Mouse (Mus musculus): ENCODE measurements around the gene Msh6. TPM values are rescaled to one million over a fixed set of nuclear protein-coding genes. Genes with fewer than 3 reads are reported as not detected.
A peak's percentile ranks its signal among the peaks of the same experiment; 100 is the strongest.

The Msh6 gene
- total and polyA plus RNA-seq, 3 experiments: 126 to 167 (median 144) TPM

DNA sequence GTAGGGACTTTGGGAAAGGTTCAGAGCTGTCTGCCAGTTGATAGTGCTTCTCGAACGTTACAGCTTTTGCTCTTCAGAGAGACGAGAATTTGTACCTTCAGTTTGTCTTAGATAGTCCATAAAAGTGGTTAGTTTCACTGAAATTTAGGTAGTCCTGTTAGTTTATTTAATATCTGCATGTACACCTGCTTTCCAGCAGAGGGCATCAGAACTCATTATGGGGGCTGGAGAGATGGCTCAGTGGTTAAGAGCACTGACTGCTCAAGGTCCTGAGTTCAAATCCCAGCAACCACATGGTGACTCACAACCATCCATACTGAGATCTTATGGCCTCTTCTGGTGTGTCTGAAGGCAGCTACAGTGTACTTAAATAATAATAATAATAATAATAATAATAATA is 7.2 kb downstream of the Msh6 start:
- Histone ChIP-seq H3K79me2 (ENCODE audit: control insufficient read depth, insufficient read depth, low read length, poor library complexity) (peaks cover 42% of the 10 kb centered on the region), H3K9me3 (replicated peaks; ENCODE audit: insufficient read depth, low read length) (no peaks in the 10 kb centered on the region), H3K36me3 (ENCODE audit: control insufficient read depth in 1 of 2, insufficient read depth in 2 of 2, low read length in 2 of 2) (peaks cover 54 to 55% of the 10 kb centered on the region in 2 experiments), H3K27me3 (ENCODE audit: control insufficient read depth in 1 of 2, insufficient read depth in 2 of 2, low read length in 2 of 2) (no peaks in the 10 kb centered on the region), H3K4me3 (ENCODE audit: control insufficient read depth in 1 of 2, insufficient read depth in 1 of 2, low read depth in 2 of 2, low read length in 2 of 2) (no peak overlapping the region), H3K4me1 (ENCODE audit: control insufficient read depth in 1 of 2, insufficient read depth in 2 of 2, low read length in 2 of 2) (peaks cover 5 to 13% of the 10 kb centered on the region in 2 experiments; a peak in 3 of 4 replicates), H3K27ac (ENCODE audit: control insufficient read depth, low read depth, low read length) (no peak overlapping the region), H3K9ac (ENCODE audit: control insufficient read depth, low read depth, low read length, poor library complexity, severe bottlenecking) (no peak overlapping the region)
- TF ChIP-seq ZC3H11A (IDR thresholded peaks at IDR 0.05; ENCODE audit: low read depth, low read length) (no peak), SMC3 (IDR thresholded peaks at IDR 0.05; ENCODE audit: low read depth, low read length) (peak; percentile 61), MAZ (IDR thresholded peaks at IDR 0.05; ENCODE audit: low read depth, low read length) (0 out of 2 replicates have a peak, but pooled peaks have one; percentile 54), NRF1 (IDR thresholded peaks at IDR 0.05; ENCODE audit: insufficient read depth, low read depth, low read length, poor library complexity, severe bottlenecking) (no peak), RCOR1 (IDR thresholded peaks at IDR 0.05; ENCODE audit: low read depth, low read length) (no peak), CTCF (IDR thresholded peaks at IDR 0.05 in 2 of 3, conservative IDR thresholded peaks at IDR 0.05 in 1 of 3; ENCODE audit: control insufficient read depth in 1 of 3, insufficient read depth in 1 of 3, low read depth in 2 of 3, low read length in 3 of 3, poor library complexity in 1 of 3, severe bottlenecking in 1 of 3) (peak; percentile 22 to 60 (median 31); a peak in 4 of 6 replicates), SIN3A (IDR thresholded peaks at IDR 0.05; ENCODE audit: low read length) (0 out of 2 replicates have a peak, but pooled peaks have one; percentile 19), RAD21 (IDR thresholded peaks at IDR 0.05; ENCODE audit: low read depth, low read length) (peak; percentile 23)
- peak; percentile 54 for DNase-seq (ENCODE audit: low read depth, low spot score)

DNA sequence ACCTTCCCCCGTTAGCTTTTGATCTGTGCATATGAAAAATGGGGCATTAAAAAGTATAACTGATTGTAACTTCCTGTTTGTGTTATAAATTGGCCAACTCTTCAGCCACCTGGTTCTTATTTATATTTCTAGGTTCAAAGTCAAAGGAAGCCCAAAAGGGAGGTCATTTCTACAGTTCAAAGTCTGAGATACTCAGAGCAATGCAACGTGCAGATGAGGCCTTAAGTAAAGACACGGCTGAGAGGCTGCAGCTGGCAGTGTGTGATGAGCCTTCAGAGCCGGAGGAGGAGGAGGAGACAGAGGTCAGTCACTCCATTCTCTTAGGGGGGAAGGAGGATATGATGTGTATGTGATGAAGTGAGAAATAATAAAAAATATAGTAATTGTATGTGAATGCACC is 8.5 kb downstream of the Msh6 start:
- H3K79me2 ChIP-seq (ENCODE audit: control insufficient read depth, insufficient read depth, low read length, poor library complexity): peaks cover 36% of the 10 kb centered on the region
- DNase-seq (ENCODE audit: low read depth, low spot score): no peak
- no peak overlapping the region for H3K9ac ChIP-seq (ENCODE audit: control insufficient read depth, low read depth, low read length, poor library complexity, severe bottlenecking)
- no peaks in the 10 kb centered on the region for H3K9me3 ChIP-seq (replicated peaks; ENCODE audit: insufficient read depth, low read length)
- peaks cover 2 to 5% of the 10 kb centered on the region in 2 experiments; a peak in 3 of 4 replicates for H3K4me1 ChIP-seq (ENCODE audit: control insufficient read depth in 1 of 2, insufficient read depth in 2 of 2, low read length in 2 of 2)
- H3K4me3 ChIP-seq (ENCODE audit: control insufficient read depth in 1 of 2, insufficient read depth in 1 of 2, low read depth in 2 of 2, low read length in 2 of 2): no peak overlapping the region
- H3K27ac ChIP-seq (ENCODE audit: control insufficient read depth, low read depth, low read length): no peak overlapping the region
- TF ChIP-seq POLR2AphosphoS5 (IDR thresholded peaks at IDR 0.05; ENCODE audit: borderline replicate concordance, low read depth, low read length) (no peak), CTCF (IDR thresholded peaks at IDR 0.05 in 2 of 3, conservative IDR thresholded peaks at IDR 0.05 in 1 of 3; ENCODE audit: control insufficient read depth in 1 of 3, insufficient read depth in 1 of 3, low read depth in 2 of 3, low read length in 3 of 3, poor library complexity in 1 of 3, severe bottlenecking in 1 of 3) (no peak), POLR2A (IDR thresholded peaks at IDR 0.05; ENCODE audit: control insufficient read depth in 1 of 2, insufficient read depth in 1 of 2, low read depth in 1 of 2, low read length in 2 of 2, poor library complexity in 1 of 2) (no peak), ELF1 (IDR thresholded peaks at IDR 0.05; ENCODE audit: low read depth, low read length) (no peak), MXI1 (IDR thresholded peaks at IDR 0.05; ENCODE audit: low read depth, low read length) (no peak), GATA1 (IDR thresholded peaks at IDR 0.05; ENCODE audit: low read depth, low read length) (no peak), MYB (IDR thresholded peaks at IDR 0.05; ENCODE audit: low read depth, low read length) (no peak), MAX (IDR thresholded peaks at IDR 0.05; ENCODE audit: low read length) (no peak), POLR2AphosphoS2 (IDR thresholded peaks at IDR 0.05; ENCODE audit: low read length) (no peak), MEF2A (IDR thresholded peaks at IDR 0.05; ENCODE audit: extremely low read depth, insufficient replicate concordance, low read depth, low read length, poor library complexity, severe bottlenecking) (no peak)
- H3K36me3 ChIP-seq (ENCODE audit: control insufficient read depth in 1 of 2, insufficient read depth in 2 of 2, low read length in 2 of 2): peaks cover 47 to 53% of the 10 kb centered on the region in 2 experiments
- no peaks in the 10 kb centered on the region for H3K27me3 ChIP-seq (ENCODE audit: control insufficient read depth in 1 of 2, insufficient read depth in 2 of 2, low read length in 2 of 2)

All from MEL (cell line).